Mouse (Mus musculus) liver (tissue): ENCODE results near the gene Vmn1r39.
"Not testable (repeated sequence)": the region's sequence is repeated elsewhere in the genome, so short reads cannot be mapped to it uniquely, and the experiment has no call there.

ENCODE experiments used
- DNase-seq: peaks from one replicate; pipeline ENCODE4 v3.0.0-alpha.2; 2020; ENCODE audit warnings: mixed read lengths

Gene Vmn1r39

GRCm38 (mm10) chr6:66810509-66810908, at the start of gene Vmn1r39:
Gene Vmn1r39 (minus strand): TSS chr6:66810609.
- no peak for DNase-seq

DNA sequence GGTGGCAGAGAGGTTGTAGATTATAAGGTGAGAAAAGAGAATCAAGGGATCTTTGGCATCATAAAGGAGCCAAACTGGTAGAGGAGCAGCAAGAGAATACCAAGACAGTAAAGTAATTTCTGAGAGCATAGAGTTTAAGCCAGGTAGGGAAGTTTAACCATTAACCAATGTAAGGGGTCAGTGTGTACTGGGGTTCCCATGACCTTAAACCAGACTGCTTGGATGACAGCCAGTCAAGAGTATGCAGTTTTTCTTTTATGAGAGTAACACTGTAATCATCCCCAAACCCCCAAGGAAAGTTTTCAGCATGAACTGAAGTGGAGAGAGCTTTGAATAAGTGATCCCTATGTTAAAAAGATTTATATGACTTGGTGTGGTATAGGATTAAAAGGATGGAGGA, 49.0 kb upstream of the Vmn1r39 start:
- no peak for DNase-seq

GRCm38 (mm10) chr6:66858356-66858755, 47.9 kb upstream of the Vmn1r39 start:
- no peak for DNase-seq

DNA sequence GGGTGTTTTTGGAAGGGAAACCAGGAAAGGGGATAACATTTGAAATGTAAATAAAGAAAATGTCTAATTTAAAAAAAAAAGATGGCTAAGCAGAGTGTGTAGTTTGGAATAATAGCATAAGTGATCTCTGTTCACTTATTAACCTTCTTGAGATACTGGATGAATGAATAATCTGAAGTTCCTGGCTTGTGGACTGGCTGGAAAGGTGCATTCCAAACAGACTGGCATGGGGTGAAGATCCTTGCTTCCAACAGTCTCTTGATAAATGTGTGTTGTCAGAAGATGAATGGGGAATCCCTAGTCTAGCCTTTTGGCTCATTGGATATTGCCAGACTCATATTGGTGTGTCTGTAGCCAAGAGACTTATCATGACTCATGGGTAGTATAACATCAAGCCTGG, 45.8 kb upstream of the Vmn1r39 start:
- DNase-seq, result no peak

DNA sequence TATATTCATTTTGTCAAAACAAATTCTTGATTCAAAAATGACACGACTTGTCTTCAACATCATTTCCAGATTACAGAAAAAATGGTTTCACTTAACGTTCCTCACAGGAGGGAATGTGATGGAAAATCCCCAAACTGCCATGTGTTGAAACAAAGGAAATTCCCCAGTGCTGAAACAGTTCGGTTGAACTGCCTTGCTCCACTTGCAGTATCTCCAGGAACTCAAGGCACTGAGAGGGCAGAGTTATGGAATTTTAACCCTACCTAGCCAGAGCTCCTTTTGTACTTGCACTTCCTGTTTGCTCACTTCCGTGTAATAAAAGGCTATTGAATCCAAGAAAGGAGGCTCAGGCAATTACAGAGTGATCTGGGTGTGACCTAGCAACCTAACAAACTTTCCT, 38.5 kb upstream of the Vmn1r39 start:
- DNase-seq, result no peak

DNA sequence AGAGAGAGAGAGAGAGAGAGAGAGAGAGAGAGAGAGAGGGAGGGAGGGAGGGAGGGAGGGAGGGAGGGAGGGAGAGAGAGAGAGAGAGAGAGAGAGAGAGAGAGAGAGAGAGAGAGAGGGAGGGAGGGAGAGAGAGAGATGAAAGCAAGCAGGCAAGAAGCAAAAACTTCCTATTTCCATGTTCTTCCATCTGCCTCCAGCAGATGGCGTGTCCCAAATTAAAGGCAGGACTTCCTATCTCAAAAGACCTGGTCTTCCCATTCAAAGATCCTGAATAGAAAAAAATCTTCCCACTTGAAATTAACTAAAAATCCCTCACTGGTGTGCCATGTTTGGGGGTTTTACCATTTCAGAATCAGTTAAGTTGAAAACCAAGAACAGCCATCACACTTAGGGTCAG, 30.2 kb upstream of the Vmn1r39 start:
- DNase-seq, result peak; percentile 5

DNA sequence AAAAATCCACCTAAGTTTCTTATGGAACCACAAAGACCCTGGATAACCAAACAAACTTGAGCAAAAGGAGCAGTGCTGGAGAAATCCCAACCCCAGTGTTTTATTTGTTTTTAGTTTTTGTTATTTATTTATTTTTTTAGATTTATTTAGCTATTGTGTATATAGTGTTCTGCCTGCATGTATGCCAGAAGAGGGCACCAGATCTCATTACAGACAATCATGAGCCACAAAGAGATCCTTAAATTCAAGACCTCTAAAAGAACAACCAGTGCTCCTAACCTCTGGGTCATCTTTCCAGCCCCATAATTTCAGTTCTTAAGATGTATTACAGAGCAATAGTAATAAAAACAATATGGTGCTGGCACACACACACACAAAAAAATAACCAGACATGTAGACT, 26.5 kb upstream of the Vmn1r39 start:
- no peak for DNase-seq

DNA sequence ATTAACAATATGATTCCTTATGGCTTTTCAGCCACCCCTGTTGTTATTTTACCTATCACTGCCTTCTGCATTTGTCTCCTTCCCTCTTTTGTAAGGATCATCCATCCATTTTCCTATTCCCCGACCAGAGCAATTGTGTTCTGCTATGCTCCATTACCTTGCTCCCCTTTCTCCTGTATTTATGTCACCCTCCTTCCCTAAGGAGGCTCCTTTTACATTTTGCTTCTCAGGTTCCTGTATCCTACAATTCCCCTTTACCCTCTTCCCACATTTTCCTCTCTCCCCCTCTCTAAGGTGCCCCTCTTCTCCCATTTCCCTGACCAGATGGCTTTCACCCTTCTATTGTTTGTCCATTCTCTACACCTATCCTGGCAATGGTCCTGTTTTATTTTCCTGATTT, 4.1 kb downstream of the Vmn1r39 start:
- no peak for DNase-seq

DNA sequence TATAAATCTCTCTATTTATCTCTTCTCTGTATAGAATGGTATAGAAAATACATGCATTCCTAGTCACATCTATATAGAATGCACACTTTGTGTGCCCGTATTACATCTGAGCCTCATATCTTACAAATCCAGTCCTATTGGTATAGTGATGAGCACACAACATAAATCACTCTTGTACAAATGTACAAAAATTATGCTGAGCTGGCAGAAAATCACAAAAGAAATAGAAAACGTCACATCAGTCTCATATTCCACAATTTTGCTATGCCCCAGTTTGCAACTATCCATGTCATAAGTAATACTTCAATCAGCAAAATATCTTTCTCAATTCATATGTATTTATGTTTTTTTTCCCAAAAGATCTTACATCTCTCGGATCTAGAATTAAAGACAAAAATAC, 4.7 kb downstream of the Vmn1r39 start:
- DNase-seq, result no peak

- DNase-seq, result not testable (repeated sequence)
Measured at GRCm38 (mm10) chr6:66782527-66782926, 27.9 kb downstream of the Vmn1r39 start, which contains the start of gene Vmn1r38. Gene Vmn1r38 (minus strand): TSS chr6:66782627.
